Mouse (Mus musculus) MEL (cell line): Measurements from ENCODE around the gene Olfr195. TPM values are rescaled to one million over a fixed set of nuclear protein-coding genes. Genes with fewer than 3 reads are reported as not detected.

ENCODE experiments used
- DNase-seq: peaks from one replicate; pipeline ENCODE4 v3.0.0; 2011; ENCODE audit warnings: low read depth, low spot score
- H3K27ac ChIP-seq: 2 replicates; pipeline ENCODE4 v1.5.1; 2012; ENCODE audit warnings: low read depth, mild to moderate bottlenecking, control low read depth, low read length, moderate library complexity; ENCODE audit not compliant: control insufficient read depth
- H3K27me3 ChIP-seq, 2 experiments: fragments of 150-350 bp in 1 of 2; sonication (generic) in 1 of 2; 2 replicates each; pipeline ENCODE4 v1.6.1; 2012; ENCODE audit warnings: low read length in 2 of 2, mild to moderate bottlenecking in 2 of 2, improper control_type of control experiment in 1 of 2, moderate library complexity in 1 of 2; ENCODE audit not compliant: insufficient read depth in 2 of 2, control insufficient read depth in 1 of 2
- H3K36me3 ChIP-seq, 2 experiments: 2 replicates each; pipeline ENCODE4 v1.6.1; 2012 to 2014; ENCODE audit warnings: low read length in 2 of 2, improper control_type of control experiment in 1 of 2, inconsistent platforms in 1 of 2, mild to moderate bottlenecking in 1 of 2; ENCODE audit not compliant: insufficient read depth in 2 of 2, control insufficient read depth in 1 of 2
- H3K4me1 ChIP-seq, 2 experiments: fragments of 150-350 bp in 1 of 2; sonication (generic) in 1 of 2; 2 replicates each; pipeline ENCODE4 v1.6.1; 2012; ENCODE audit warnings: low read length in 2 of 2, improper control_type of control experiment in 1 of 2, mild to moderate bottlenecking in 1 of 2; ENCODE audit not compliant: insufficient read depth in 2 of 2, control insufficient read depth in 1 of 2
- H3K4me3 ChIP-seq, 2 experiments: fragments of 150-350 bp in 1 of 2; sonication (generic) in 1 of 2; 2 replicates each; pipeline ENCODE4 v1.5.1; 2012; ENCODE audit warnings: low read depth in 2 of 2, low read length in 2 of 2, mild to moderate bottlenecking in 2 of 2, moderate library complexity in 2 of 2, control low read depth in 1 of 2, improper control_type of control experiment in 1 of 2; ENCODE audit not compliant: control insufficient read depth in 1 of 2, insufficient read depth in 1 of 2
- H3K79me2 ChIP-seq: 2 replicates; pipeline ENCODE4 v1.6.1; 2012; ENCODE audit warnings: mild to moderate bottlenecking, low read length, moderate library complexity; ENCODE audit not compliant: control insufficient read depth, poor library complexity, insufficient read depth
- H3K9ac ChIP-seq: 2 replicates; pipeline ENCODE4 v1.6.1; 2012; ENCODE audit warnings: low read depth, mild to moderate bottlenecking, control low read depth, low read length, moderate library complexity; ENCODE audit not compliant: control insufficient read depth, poor library complexity, severe bottlenecking
- H3K9me3 ChIP-seq: fragments of 150-350 bp; sonication (generic); replicated peaks from 2 replicates; pipeline ENCODE4 v1.6.1; 2012; ENCODE audit warnings: mild to moderate bottlenecking, low read length, improper control_type of control experiment, moderate library complexity; ENCODE audit not compliant: insufficient read depth
- CHD2 ChIP-seq: IDR thresholded peaks from 2 replicates; pipeline ENCODE4 v1.6.1; 2011; ENCODE audit warnings: low read length, improper control_type of control experiment
- CTCF ChIP-seq, 3 experiments: IDR thresholded peaks in 2 of 3; conservative IDR thresholded peaks in 1 of 3; 2 replicates each; pipeline ENCODE4 v1.5.1; 2011 to 2012; ENCODE audit warnings: low read length in 3 of 3, low read depth in 2 of 3, mild to moderate bottlenecking in 2 of 3, improper control_type of control experiment in 1 of 3, inconsistent platforms in 1 of 3, mixed read lengths in 1 of 3, moderate library complexity in 1 of 3; ENCODE audit not compliant: control insufficient read depth in 1 of 3, insufficient read depth in 1 of 3, poor library complexity in 1 of 3, severe bottlenecking in 1 of 3
- EP300 ChIP-seq, 2 experiments: IDR thresholded peaks; 2 replicates each; pipeline ENCODE4 v1.6.1; 2011; ENCODE audit warnings: improper control_type of control experiment in 2 of 2, low read length in 2 of 2, low read depth in 1 of 2, mild to moderate bottlenecking in 1 of 2
- GATA1 ChIP-seq: IDR thresholded peaks from 2 replicates; pipeline ENCODE4 v1.6.1; 2011; ENCODE audit warnings: low read depth, low read length, improper control_type of control experiment
- KAT2A ChIP-seq: conservative IDR thresholded peaks from 2 replicates; pipeline ENCODE4 v1.6.1; 2012; ENCODE audit warnings: low read depth, low read length, improper control_type of control experiment, inconsistent platforms
- MAX ChIP-seq: IDR thresholded peaks from 2 replicates; pipeline ENCODE4 v1.6.1; 2011; ENCODE audit warnings: low read length, improper control_type of control experiment
- MAZ ChIP-seq: IDR thresholded peaks from 2 replicates; pipeline ENCODE4 v1.6.1; 2012; ENCODE audit warnings: low read depth, mild to moderate bottlenecking, inconsistent platforms, low read length, improper control_type of control experiment
- MXI1 ChIP-seq: IDR thresholded peaks from 2 replicates; pipeline ENCODE4 v1.6.1; 2011; ENCODE audit warnings: mild to moderate bottlenecking, low read depth, low read length, improper control_type of control experiment
- MYB ChIP-seq: IDR thresholded peaks from 2 replicates; pipeline ENCODE4 v1.6.1; 2011; ENCODE audit warnings: mild to moderate bottlenecking, low read depth, low read length, improper control_type of control experiment
- NELFE ChIP-seq: IDR thresholded peaks from 2 replicates; pipeline ENCODE4 v1.6.1; 2011; ENCODE audit warnings: low read depth, low read length, improper control_type of control experiment
- POLR2A ChIP-seq, 2 experiments: IDR thresholded peaks; 2 replicates each; pipeline ENCODE4 v1.6.1; 2011 to 2012; ENCODE audit warnings: low read length in 2 of 2, mild to moderate bottlenecking in 2 of 2, control low read depth in 1 of 2, improper control_type of control experiment in 1 of 2, low read depth in 1 of 2, moderate library complexity in 1 of 2; ENCODE audit not compliant: control insufficient read depth in 1 of 2, insufficient read depth in 1 of 2, poor library complexity in 1 of 2
- POLR2AphosphoS2 ChIP-seq: IDR thresholded peaks from 2 replicates; pipeline ENCODE4 v1.6.1; 2011; ENCODE audit warnings: low read length, improper control_type of control experiment
- RAD21 ChIP-seq: IDR thresholded peaks from 2 replicates; pipeline ENCODE4 v1.6.1; 2011; ENCODE audit warnings: mild to moderate bottlenecking, low read depth, low read length, improper control_type of control experiment
- RCOR1 ChIP-seq: IDR thresholded peaks from 2 replicates; pipeline ENCODE4 v1.6.1; 2012; ENCODE audit warnings: low read depth, mild to moderate bottlenecking, inconsistent platforms, low read length, improper control_type of control experiment
- SIN3A ChIP-seq: IDR thresholded peaks from 2 replicates; pipeline ENCODE4 v1.6.1; 2012; ENCODE audit warnings: low read length, improper control_type of control experiment, inconsistent platforms
- TBP ChIP-seq: IDR thresholded peaks from 2 replicates; pipeline ENCODE4 v1.8.0; 2011; ENCODE audit warnings: low read depth, low read length, improper control_type of control experiment
- TCF12 ChIP-seq: IDR thresholded peaks from 2 replicates; pipeline ENCODE4 v1.6.1; 2014; ENCODE audit warnings: low read depth, mild to moderate bottlenecking, inconsistent platforms, low read length, improper control_type of control experiment, moderate library complexity
- USF2 ChIP-seq, 2 experiments: IDR thresholded peaks; 2 replicates each; pipeline ENCODE4 v1.6.1; 2011 to 2012; ENCODE audit warnings: improper control_type of control experiment in 2 of 2, low read length in 2 of 2, borderline replicate concordance in 1 of 2, inconsistent platforms in 1 of 2, low read depth in 1 of 2, mild to moderate bottlenecking in 1 of 2; ENCODE audit not compliant: insufficient read depth in 1 of 2
- ZC3H11A ChIP-seq: IDR thresholded peaks from 2 replicates; pipeline ENCODE4 v1.6.1; 2012; ENCODE audit warnings: low read depth, mild to moderate bottlenecking, inconsistent platforms, low read length, improper control_type of control experiment
- ZKSCAN1 ChIP-seq: IDR thresholded peaks from 2 replicates; pipeline ENCODE4 v1.6.1; 2012; ENCODE audit warnings: low read depth, mild to moderate bottlenecking, inconsistent platforms, low read length, improper control_type of control experiment, moderate library complexity
- polyA plus RNA-seq, 2 experiments: library from polyadenylated mRNA; stranded (reverse) in 1 of 2; unstranded in 1 of 2; fragments of >175 nt in 1 of 2; fragments of >200 nt in 1 of 2; gene quantifications; 2 replicates each; pipeline versions ENCODE4 v1.2.1 to v1.2.4; 2012; ENCODE audit warnings: low replicate concordance in 2 of 2, low read depth in 1 of 2; ENCODE audit not compliant: insufficient read length in 2 of 2, insufficient read depth in 1 of 2, missing spikeins in 1 of 2
- total RNA-seq: library from RNA; depleted of rRNA; stranded (reverse); fragments of 300-350 nt; gene quantifications from 2 replicates; pipeline ENCODE4 v1.2.3, GENCODE M21; 2012

Gene Olfr195
- total and polyA plus RNA-seq, 3 experiments, result 0.15 TPM; not detected in 2

DNA sequence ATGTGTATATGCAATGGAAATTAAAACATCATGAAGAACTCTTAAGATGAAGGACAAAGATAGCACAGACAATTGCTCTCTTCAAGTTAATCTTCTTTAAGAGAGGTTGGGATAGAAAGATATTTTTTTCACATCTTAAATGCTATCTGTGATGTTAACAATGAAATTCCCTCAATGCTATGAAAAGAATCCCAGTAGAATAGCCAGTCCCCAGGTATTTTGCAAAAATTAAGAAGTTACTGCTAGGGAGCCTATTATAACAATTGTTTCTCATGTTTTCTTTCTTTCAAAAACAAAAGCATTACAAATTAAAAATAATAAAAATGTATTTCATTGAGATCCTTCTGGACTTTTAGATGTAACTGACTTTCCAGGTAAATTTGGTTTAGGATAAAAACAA is 25.9 kb upstream of the Olfr195 start, which contains the start of gene Olfr194:
Gene Olfr194 (minus strand): TSS at position 101 of the 400 bp plus-strand sequence.
- H3K4me1 ChIP-seq, result no peaks in the 10 kb centered on the region
- no peak for DNase-seq
- H3K79me2 ChIP-seq, result no peaks in the 10 kb centered on the region
- no peaks in the 10 kb centered on the region for H3K36me3 ChIP-seq
- H3K9ac ChIP-seq, result no peak within 1 kb of the TSS
- no peak within 1 kb of the TSS for H3K4me3 ChIP-seq
- H3K27ac ChIP-seq, result no peak within 1 kb of the TSS
- TF ChIP-seq KAT2A, result no peak
- TF ChIP-seq CHD2, result no peak
- TF ChIP-seq MAX, result no peak
- no peak for TF ChIP-seq SIN3A
- no peak for TF ChIP-seq ZC3H11A
- no peak for TF ChIP-seq GATA1
- TF ChIP-seq MYB, result no peak
- no peak for TF ChIP-seq USF2 (IDR thresholded peaks at IDR 0.05; ENCODE audit: borderline replicate concordance in 1 of 2, insufficient read depth in 1 of 2, low read depth in 1 of 2, low read length in 2 of 2)
- TF ChIP-seq NELFE, result no peak
- TF ChIP-seq RCOR1, result no peak
- TF ChIP-seq CTCF (IDR thresholded peaks at IDR 0.05 in 2 of 3, conservative IDR thresholded peaks at IDR 0.05 in 1 of 3; ENCODE audit: control insufficient read depth in 1 of 3, insufficient read depth in 1 of 3, low read depth in 2 of 3, low read length in 3 of 3, poor library complexity in 1 of 3, severe bottlenecking in 1 of 3), result no peak
- no peak for TF ChIP-seq MAZ
- no peak for TF ChIP-seq RAD21
- TF ChIP-seq POLR2AphosphoS2, result no peak
- TF ChIP-seq TBP, result no peak
- TF ChIP-seq EP300 (IDR thresholded peaks at IDR 0.05; ENCODE audit: low read depth in 1 of 2, low read length in 2 of 2), result no peak
- no peaks in the 10 kb centered on the region for H3K9me3 ChIP-seq
- H3K27me3 ChIP-seq, result no peaks in the 10 kb centered on the region

DNA sequence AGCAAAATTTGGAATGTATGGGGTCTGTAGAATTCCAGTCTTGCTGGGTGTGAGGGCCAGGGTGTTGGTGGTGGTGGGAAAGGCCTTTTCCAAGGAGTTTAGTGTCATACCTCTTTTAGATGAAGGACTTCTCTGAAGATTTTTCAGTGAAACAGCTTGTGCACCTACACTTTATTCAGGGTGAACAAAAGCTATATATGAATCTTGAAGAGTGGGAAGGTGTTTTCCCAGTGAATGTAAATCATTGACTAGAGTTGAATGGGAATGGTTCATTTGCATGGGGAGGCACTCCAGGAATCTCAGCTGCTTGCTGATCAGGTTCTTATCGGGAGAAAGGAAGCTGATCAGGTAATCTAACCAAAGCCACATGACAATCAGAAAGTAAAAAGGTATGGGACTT is 16.1 kb upstream of the Olfr195 start:
- Histone ChIP-seq H3K27ac (no peak overlapping the region), H3K79me2 (no peaks in the 10 kb centered on the region), H3K36me3 (no peaks in the 10 kb centered on the region), H3K4me3 (no peak overlapping the region), H3K27me3 (no peaks in the 10 kb centered on the region), H3K9ac (no peak overlapping the region), H3K4me1 (no peaks in the 10 kb centered on the region), H3K9me3 (no peaks in the 10 kb centered on the region)
- no peak for TF ChIP-seq TCF12
- no peak for TF ChIP-seq MXI1
- no peak for TF ChIP-seq POLR2A (IDR thresholded peaks at IDR 0.05; ENCODE audit: control insufficient read depth in 1 of 2, insufficient read depth in 1 of 2, low read depth in 1 of 2, low read length in 2 of 2, poor library complexity in 1 of 2)
- TF ChIP-seq ZKSCAN1, result no peak
- DNase-seq, result no peak
